Mouse (Mus musculus) megakaryocyte, embryonic 14.5 days (primary cell): Measurements from ENCODE around the gene Ripor2.

Experiments used
- FLI1 ChIP-seq: IDR thresholded peaks from 2 replicates; pipeline ENCODE4 v1.6.1; 2012; ENCODE audit warnings: low read length, inconsistent platforms, mixed read lengths
- GATA1 ChIP-seq: IDR thresholded peaks from 3 replicates; pipeline ENCODE4 v1.6.1; 2012; ENCODE audit warnings: mixed read lengths, low read length, inconsistent platforms, borderline replicate concordance

GRCm38 (mm10) chr13:24564706-24565105 lies 17.3 kb upstream of the Ripor2 start:
- no peak for TF ChIP-seq GATA1
- no peak for TF ChIP-seq FLI1
